Mouse (Mus musculus): ENCODE measurements around the gene Ascl2. TPM values are rescaled to one million over a fixed set of nuclear protein-coding genes. Genes with fewer than 3 reads are reported as not detected.

Ascl2 gene
- 3.1 TPM for polyA plus RNA-seq (2017; shearing (Covaris generic))

DNA sequence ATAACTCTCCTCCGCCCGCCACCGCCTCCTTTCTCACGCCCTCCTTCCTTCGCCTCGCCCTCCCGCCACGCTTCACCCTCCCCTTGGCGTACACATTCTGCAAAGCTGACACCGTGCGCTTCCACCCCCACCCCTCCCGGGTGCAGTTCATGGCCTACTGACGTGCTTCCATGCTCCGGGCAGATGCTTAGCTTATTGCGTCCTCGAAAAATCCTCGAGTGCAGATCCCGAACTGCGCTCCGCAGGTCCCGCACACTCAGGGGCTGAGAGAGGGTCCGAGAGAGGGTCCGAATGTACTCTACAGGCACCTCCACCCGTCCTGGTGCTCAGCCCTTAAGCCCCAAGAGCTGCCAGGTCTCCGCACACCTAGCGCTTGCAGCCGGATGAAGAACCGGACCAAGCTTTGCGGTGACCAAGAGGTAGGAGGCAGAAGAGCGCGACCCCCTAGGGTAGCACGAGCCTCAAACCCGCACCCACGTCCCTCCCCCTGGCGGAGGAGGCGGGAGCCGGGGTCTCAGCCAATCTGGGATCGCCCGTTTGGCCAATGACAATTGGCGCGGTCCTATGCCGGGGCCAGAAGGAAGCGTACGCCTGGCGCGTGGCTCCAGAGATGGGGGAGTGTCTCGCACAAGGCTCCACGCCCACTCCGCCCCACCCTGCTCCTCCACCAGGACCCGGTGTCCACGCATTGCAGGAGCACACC, at the start of gene Ascl2:
TSS of gene Ascl2 (minus strand) at position 456 of the 703 bp plus-strand sequence.

DNA sequence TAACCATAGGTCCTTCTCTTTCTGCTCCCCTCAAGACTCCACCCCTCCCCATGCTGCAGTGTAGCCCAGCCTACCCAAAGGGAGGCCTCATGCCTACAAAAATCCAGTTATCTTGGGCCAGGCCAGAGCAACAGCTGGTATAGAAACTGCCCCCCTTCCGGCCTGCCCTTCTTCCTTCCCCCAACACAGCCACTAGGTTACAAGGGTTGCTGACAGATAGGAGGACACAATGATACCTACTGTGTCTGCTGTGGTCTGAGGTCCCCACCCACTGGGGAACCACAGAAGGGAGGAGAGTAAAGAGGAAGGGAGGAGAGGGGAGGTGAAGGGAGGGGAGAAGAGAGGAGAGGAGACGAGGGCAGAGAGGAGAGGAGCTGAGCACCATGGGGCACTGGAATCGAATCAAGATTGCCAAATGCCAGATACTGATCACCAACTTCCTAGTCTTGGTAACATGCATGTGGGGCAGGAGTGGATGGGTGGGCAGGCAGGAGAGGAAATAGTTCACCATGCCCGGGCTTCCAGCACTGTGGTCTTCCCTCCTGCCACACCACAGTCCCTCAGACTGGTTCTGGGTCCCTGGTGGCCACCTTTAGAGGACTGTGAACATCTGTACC, 35.8 kb upstream of the Ascl2 start, which contains the start of gene Tspan32:
TSS of gene Tspan32 (plus strand) at position 320 of the 617 bp plus-strand sequence.

DNA sequence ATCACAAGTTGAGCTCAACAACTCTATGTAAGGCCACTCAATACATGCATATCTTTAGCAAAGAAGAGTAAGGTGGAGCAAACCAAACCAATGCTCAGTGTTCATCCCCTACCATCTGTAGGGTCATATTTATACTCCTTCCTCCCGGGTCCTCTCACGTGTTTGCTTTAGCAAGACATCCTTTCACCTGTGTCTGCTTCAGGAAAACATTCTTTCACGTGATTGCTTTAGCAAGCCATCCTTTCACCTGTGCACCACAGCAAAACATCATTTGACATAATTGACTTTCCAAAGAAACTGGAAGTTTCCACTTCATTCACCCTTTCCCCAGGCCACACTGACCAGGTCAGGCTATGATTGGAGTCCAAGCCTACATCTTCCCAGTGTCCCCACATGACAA, 38.0 kb downstream of the Ascl2 start, which contains the start of gene Th:
TSS of gene Th (minus strand) at position 101 of the 400 bp plus-strand sequence.

Other genes starting within 250 kb of the Ascl2 start
- gene Ins2, start 225.9 kb downstream of the Ascl2 start, polyA plus RNA-seq (2017; shearing (Covaris generic)), result 0.54 TPM
- not detected for gene Th, start 38.1 kb downstream of the Ascl2 start, polyA plus RNA-seq (2017; shearing (Covaris generic))
- 737 TPM for gene Tspan32, start 35.8 kb upstream of the Ascl2 start, polyA plus RNA-seq (2017; shearing (Covaris generic))
- 256 TPM for gene Cd81, start 83.5 kb upstream of the Ascl2 start, polyA plus RNA-seq (2017; shearing (Covaris generic))
- 65.5 TPM for gene Tssc4, start 100.0 kb upstream of the Ascl2 start, polyA plus RNA-seq (2017; shearing (Covaris generic))
- gene Trpm5, start 125.4 kb upstream of the Ascl2 start, polyA plus RNA-seq (2017; shearing (Covaris generic)), result not detected
- gene Kcnq1, start 137.1 kb upstream of the Ascl2 start, polyA plus RNA-seq (2017; shearing (Covaris generic)), result not detected

All from inflammation-experienced regulatory T-cells, adult 16 weeks (primary cell).